Mouse (Mus musculus): ENCODE data around the gene Adamts15. TPM values are rescaled to one million over a fixed set of nuclear protein-coding genes. Genes with fewer than 3 reads are reported as not detected.

Adamts15 gene
- polyA plus RNA-seq, 1 experiment from 2014 or later, result 0.60 TPM

- WGBS (ENCODE audit: insufficient replicate concordance), result 4% methylated on average over 56 of the region's 56 CpGs
- Histone ChIP-seq H3K36me3 (replicated peaks) (no peaks in the 10 kb centered on the region), H3K9ac (no peak overlapping the region), H3K27me3 (peaks cover 37% of the 10 kb centered on the region), H3K4me3 (replicated peaks) (peak overlapping the region; percentile 34), H3K4me2 (peak overlapping the region; percentile 60), H3K4me1 (replicated peaks) (0 out of 2 replicates have a peak, but pooled peaks cover 3% of the 10 kb centered on the region), H3K27ac (replicated peaks) (no peak overlapping the region), H3K9me3 (replicated peaks) (no peaks in the 10 kb centered on the region)
- ATAC-seq (ENCODE audit: insufficient read depth), result no peak
Observed at GRCm38 (mm10) chr9:30921261-30922103, 770 bp downstream of the Adamts15 start.

GRCm38 (mm10) chr9:30920736-30921135 is 1.5 kb downstream of the Adamts15 start:
- no peak overlapping the region for H3K4me3 ChIP-seq (replicated peaks)
- H3K36me3 ChIP-seq (replicated peaks), result no peaks in the 10 kb centered on the region
- H3K27me3 ChIP-seq, result peaks cover 37% of the 10 kb centered on the region
- ATAC-seq (ENCODE audit: insufficient read depth), result no peak
- no peak overlapping the region for H3K4me2 ChIP-seq
- H3K27ac ChIP-seq (replicated peaks), result no peak overlapping the region
- no peak overlapping the region for H3K9ac ChIP-seq
- 0 out of 2 replicates have a peak, but pooled peaks cover 3% of the 10 kb centered on the region for H3K4me1 ChIP-seq (replicated peaks)
- 15% methylated on average over 6 of the region's 6 CpGs for WGBS (ENCODE audit: insufficient replicate concordance)
- H3K9me3 ChIP-seq (replicated peaks), result no peaks in the 10 kb centered on the region

- ATAC-seq (ENCODE audit: insufficient read depth), result no peak
- no peak overlapping the region for H3K4me3 ChIP-seq (replicated peaks)
- no peaks in the 10 kb centered on the region for H3K9me3 ChIP-seq (replicated peaks)
- no peaks in the 10 kb centered on the region for H3K36me3 ChIP-seq (replicated peaks)
- H3K9ac ChIP-seq, result no peak overlapping the region
- peaks cover 37% of the 10 kb centered on the region for H3K27me3 ChIP-seq
- H3K27ac ChIP-seq (replicated peaks), result no peak overlapping the region
- no peak overlapping the region for H3K4me2 ChIP-seq
- WGBS (ENCODE audit: insufficient replicate concordance), result 64% methylated on average over 9 of the region's 9 CpGs
- 0 out of 2 replicates have a peak, but pooled peaks cover 3% of the 10 kb centered on the region for H3K4me1 ChIP-seq (replicated peaks)
Observed at GRCm38 (mm10) chr9:30919686-30920085, 2.6 kb downstream of the Adamts15 start.

GRCm38 (mm10) chr9:30918466-30919356 is 3.5 kb downstream of the Adamts15 start:
- Histone ChIP-seq H3K27ac (replicated peaks) (no peak overlapping the region), H3K4me2 (no peak overlapping the region), H3K4me1 (replicated peaks) (0 out of 2 replicates have a peak, but pooled peaks cover 3% of the 10 kb centered on the region), H3K27me3 (peaks cover 36% of the 10 kb centered on the region), H3K9me3 (replicated peaks) (no peaks in the 10 kb centered on the region), H3K36me3 (replicated peaks) (no peaks in the 10 kb centered on the region), H3K4me3 (replicated peaks) (no peak overlapping the region), H3K9ac (no peak overlapping the region)
- WGBS (ENCODE audit: insufficient replicate concordance), result 59% methylated on average over 12 of the region's 12 CpGs
- no peak for ATAC-seq (ENCODE audit: insufficient read depth)

- Histone ChIP-seq H3K9me3 (replicated peaks) (no peaks in the 10 kb centered on the region), H3K36me3 (replicated peaks) (no peaks in the 10 kb centered on the region), H3K4me3 (replicated peaks) (no peak overlapping the region), H3K27ac (replicated peaks) (no peak overlapping the region), H3K9ac (no peak overlapping the region), H3K27me3 (peaks cover 13% of the 10 kb centered on the region), H3K4me2 (no peak overlapping the region), H3K4me1 (replicated peaks) (0 out of 2 replicates have a peak, but pooled peaks cover under 1% of the 10 kb centered on the region)
- WGBS (ENCODE audit: insufficient replicate concordance), result 60% methylated on average over 6 of the region's 6 CpGs
- ATAC-seq (ENCODE audit: insufficient read depth), result no peak
Observed at GRCm38 (mm10) chr9:30916266-30916968, 5.8 kb downstream of the Adamts15 start.

GRCm38 (mm10) chr9:30914241-30914640 is 8.0 kb downstream of the Adamts15 start:
- ATAC-seq (ENCODE audit: insufficient read depth), result no peak
- 74% methylated on average over 2 of the region's 2 CpGs for WGBS (ENCODE audit: insufficient replicate concordance)
- H3K27me3 ChIP-seq, result no peaks in the 10 kb centered on the region

GRCm38 (mm10) chr9:30913429-30913828 is 8.8 kb downstream of the Adamts15 start:
- 48% methylated on average over 3 of the region's 3 CpGs for WGBS (ENCODE audit: insufficient replicate concordance)
- no peak overlapping the region for H3K9ac ChIP-seq
- H3K4me3 ChIP-seq (replicated peaks), result no peak overlapping the region
- no peak for ATAC-seq (ENCODE audit: insufficient read depth)
- H3K27ac ChIP-seq (replicated peaks), result no peak overlapping the region
- no peaks in the 10 kb centered on the region for H3K27me3 ChIP-seq
- no peaks in the 10 kb centered on the region for H3K9me3 ChIP-seq (replicated peaks)
- H3K36me3 ChIP-seq (replicated peaks), result no peaks in the 10 kb centered on the region
- no peaks in the 10 kb centered on the region for H3K4me1 ChIP-seq (replicated peaks)
- no peak overlapping the region for H3K4me2 ChIP-seq

More at GRCm38 (mm10) chr9:30914241-30914640, 8.0 kb downstream of the Adamts15 start:
- H3K4me2 ChIP-seq, result no peak overlapping the region
- no peak overlapping the region for H3K27ac ChIP-seq (replicated peaks)
- H3K9me3 ChIP-seq (replicated peaks), result no peaks in the 10 kb centered on the region
- no peak overlapping the region for H3K4me3 ChIP-seq (replicated peaks)
- no peaks in the 10 kb centered on the region for H3K36me3 ChIP-seq (replicated peaks)
- H3K9ac ChIP-seq, result no peak overlapping the region
- H3K4me1 ChIP-seq (replicated peaks), result no peaks in the 10 kb centered on the region

- Histone ChIP-seq H3K9ac (no peak overlapping the region), H3K27me3 (no peaks in the 10 kb centered on the region), H3K4me3 (replicated peaks) (no peak overlapping the region), H3K9me3 (replicated peaks) (no peaks in the 10 kb centered on the region), H3K4me1 (replicated peaks) (no peaks in the 10 kb centered on the region), H3K4me2 (no peak overlapping the region), H3K27ac (replicated peaks) (no peak overlapping the region), H3K36me3 (replicated peaks) (no peaks in the 10 kb centered on the region)
- 27% methylated on average over 3 of the region's 3 CpGs for WGBS (ENCODE audit: insufficient replicate concordance)
- ATAC-seq (ENCODE audit: insufficient read depth), result no peak
Observed at GRCm38 (mm10) chr9:30912161-30912560, 10.1 kb downstream of the Adamts15 start.

- no peak overlapping the region for H3K9ac ChIP-seq
- ATAC-seq (ENCODE audit: insufficient read depth), result no peak
- no peak overlapping the region for H3K4me2 ChIP-seq
- no peak overlapping the region for H3K4me3 ChIP-seq (replicated peaks)
- H3K27ac ChIP-seq (replicated peaks), result no peak overlapping the region
- no peaks in the 10 kb centered on the region for H3K4me1 ChIP-seq (replicated peaks)
- no peaks in the 10 kb centered on the region for H3K27me3 ChIP-seq
- no peaks in the 10 kb centered on the region for H3K36me3 ChIP-seq (replicated peaks)
- H3K9me3 ChIP-seq (replicated peaks), result no peaks in the 10 kb centered on the region
- 66% methylated on average over 5 of the region's 5 CpGs for WGBS (ENCODE audit: insufficient replicate concordance)
Observed at GRCm38 (mm10) chr9:30910491-30910890, 11.8 kb downstream of the Adamts15 start.

GRCm38 (mm10) chr9:30908973-30909372 is 13.3 kb downstream of the Adamts15 start:
- H3K27ac ChIP-seq (replicated peaks), result no peak overlapping the region
- no peaks in the 10 kb centered on the region for H3K36me3 ChIP-seq (replicated peaks)
- H3K4me1 ChIP-seq (replicated peaks), result no peaks in the 10 kb centered on the region
- H3K4me3 ChIP-seq (replicated peaks), result no peak overlapping the region
- WGBS (ENCODE audit: insufficient replicate concordance), result 58% methylated on average over 5 of the region's 5 CpGs
- ATAC-seq (ENCODE audit: insufficient read depth), result no peak
- H3K4me2 ChIP-seq, result no peak overlapping the region
- no peaks in the 10 kb centered on the region for H3K27me3 ChIP-seq
- H3K9me3 ChIP-seq (replicated peaks), result no peaks in the 10 kb centered on the region
- no peak overlapping the region for H3K9ac ChIP-seq
